ENCODE assay signal across 8 mouse cellular contexts in the genomic region with DNA sequence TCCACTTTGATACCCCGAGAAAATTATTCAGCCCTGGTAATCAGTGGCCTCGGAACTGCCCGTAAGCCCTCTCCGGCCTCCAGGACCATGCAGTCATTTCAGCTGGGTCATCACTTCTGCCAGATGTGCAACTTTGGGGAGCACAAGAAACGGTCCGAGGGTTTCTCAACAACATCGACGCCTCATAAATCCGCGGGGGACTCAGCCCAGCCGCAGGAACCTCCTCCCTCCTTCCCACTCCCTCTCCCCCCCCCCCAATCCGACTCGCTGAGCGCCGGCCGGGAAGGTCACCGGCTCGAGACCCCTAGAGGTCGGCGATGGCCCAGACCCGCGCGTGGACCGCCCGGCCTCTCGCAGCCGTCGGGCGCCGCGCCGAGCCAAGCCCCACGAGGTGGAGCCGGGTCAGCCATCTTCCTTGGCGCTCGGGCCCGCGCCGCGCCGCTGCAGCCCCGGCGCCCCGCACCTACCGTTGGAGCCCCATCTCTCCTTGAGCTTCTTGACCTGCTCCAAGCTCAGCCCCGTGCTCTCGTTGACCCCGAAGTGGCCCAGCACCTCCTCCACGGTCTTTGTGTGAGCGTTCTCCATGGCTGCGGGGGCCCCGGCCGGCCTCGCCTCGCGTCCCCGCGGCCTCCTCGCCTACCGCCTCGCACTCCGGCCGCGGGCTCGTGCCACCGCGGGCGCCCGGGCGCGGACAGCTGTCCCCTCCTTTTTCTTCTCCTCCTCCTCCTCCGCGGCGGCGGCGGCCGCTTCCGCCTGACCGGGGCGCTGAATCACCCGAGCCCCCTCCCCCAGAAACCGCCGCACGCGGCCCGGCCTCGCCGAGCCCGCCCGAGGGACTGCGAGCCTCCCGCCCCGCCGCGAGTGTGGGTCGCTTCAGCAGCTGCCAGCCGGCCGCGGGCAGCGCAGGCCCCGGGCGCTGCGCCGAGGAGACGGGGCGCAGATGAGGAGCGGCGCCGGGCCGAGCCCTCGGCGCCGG. TPM values are rescaled to one million over a fixed set of nuclear protein-coding genes. Genes with fewer than 3 reads are reported as not detected.
DNase-seq lines count a peak whose midpoint lies in the region; TF ChIP-seq lines count a peak whose summit lies in the region.

No protein-coding gene starts in this region.

- peak overlapping the region; percentile 83 to 97 for H3K4me3 ChIP-seq in MEL (ENCODE audit: control insufficient read depth in 1 of 2, insufficient read depth in 1 of 2, low read depth in 2 of 2, low read length in 2 of 2)
- H3K4me3 ChIP-seq in brown adipose tissue, adult 24 weeks (ENCODE audit: insufficient read depth, low read depth, low read length) = peak overlapping the region; percentile 100
- H3K4me3 ChIP-seq in forebrain, embryonic 10.5 days = peak overlapping the region; percentile 77

- TF ChIP-seq CTCF in MEL (IDR thresholded peaks at IDR 0.05 in 2 of 3, conservative IDR thresholded peaks at IDR 0.05 in 1 of 3; ENCODE audit: control insufficient read depth in 1 of 3, insufficient read depth in 1 of 3, low read depth in 2 of 3, low read length in 3 of 3, poor library complexity in 1 of 3, severe bottlenecking in 1 of 3) = no peak

- peak in 1 of 2 experiments; percentile 9; a peak in 1 of 4 replicates for TF ChIP-seq POLR2A in MEL (IDR thresholded peaks at IDR 0.05; ENCODE audit: control insufficient read depth in 1 of 2, insufficient read depth in 1 of 2, low read depth in 1 of 2, low read length in 2 of 2, poor library complexity in 1 of 2)

- H3K27ac ChIP-seq in MEL (ENCODE audit: control insufficient read depth, low read depth, low read length) = peak overlapping the region; percentile 75
- H3K27ac ChIP-seq in brown adipose tissue, adult 24 weeks (replicated peaks; ENCODE audit: low read depth, low read length) = peak overlapping the region; percentile 95
- peak overlapping the region; percentile 100 for H3K27ac ChIP-seq in forebrain, embryonic 10.5 days

- peak overlapping the region; percentile 91 for H3K9ac ChIP-seq in MEL (ENCODE audit: control insufficient read depth, low read depth, low read length, poor library complexity, severe bottlenecking)

- TF ChIP-seq EP300 in MEL (IDR thresholded peaks at IDR 0.05; ENCODE audit: low read depth in 1 of 2, low read length in 2 of 2) = no peak

- H3K27me3 ChIP-seq in MEL (ENCODE audit: control insufficient read depth in 1 of 2, insufficient read depth in 2 of 2, low read length in 2 of 2) = no peaks in the 10 kb centered on the region
- peaks cover 8% of the 10 kb centered on the region for H3K27me3 ChIP-seq in forebrain, embryonic 10.5 days (ENCODE audit: poor library complexity, severe bottlenecking)

- H3K4me1 ChIP-seq in MEL (ENCODE audit: control insufficient read depth in 1 of 2, insufficient read depth in 2 of 2, low read length in 2 of 2) = peaks cover 12 to 13% of the 10 kb centered on the region in 2 experiments
- H3K4me1 ChIP-seq in brown adipose tissue, adult 24 weeks (ENCODE audit: control insufficient read depth, insufficient read depth, insufficient read length, low read length) = peaks cover 2% of the 10 kb centered on the region
- H3K4me1 ChIP-seq in forebrain, embryonic 10.5 days = peaks cover 47% of the 10 kb centered on the region

- peaks cover 42% of the 10 kb centered on the region for H3K79me2 ChIP-seq in MEL (ENCODE audit: control insufficient read depth, insufficient read depth, low read length, poor library complexity)

- peaks cover 21 to 38% of the 10 kb centered on the region in 2 experiments for H3K36me3 ChIP-seq in MEL (ENCODE audit: control insufficient read depth in 1 of 2, insufficient read depth in 2 of 2, low read length in 2 of 2)
- H3K36me3 ChIP-seq in forebrain, embryonic 10.5 days (replicated peaks) = peaks cover 39% of the 10 kb centered on the region

- DNase-seq in MEL (ENCODE audit: low read depth, low spot score) = peak; percentile 67
- peak; percentile 67 for DNase-seq in forebrain, embryonic 10.5 days (ENCODE audit: extremely low spot score, low spot score)
- peak; percentile 76 for DNase-seq in heart, postnatal 4 days
- peak; percentile 38 to 46 for DNase-seq in layer of hippocampus, postnatal 25 days (ENCODE audit: extremely low spot score in 1 of 2, low spot score in 1 of 2)
- peak; percentile 25 for DNase-seq in lung, postnatal 25 days (ENCODE audit: low spot score)
- peak; percentile 34 for DNase-seq in right cerebral cortex, adult 18-20 months
- DNase-seq in yolk sac, embryonic 10.5 days (ENCODE audit: low spot score) = peak; percentile 66

- WGBS in forebrain, embryonic 10.5 days = under 1% methylated on average over 113 of the region's 113 CpGs

- no peak for TF ChIP-seq RAD21 in MEL (IDR thresholded peaks at IDR 0.05; ENCODE audit: low read depth, low read length)

- H3K9me3 ChIP-seq in MEL (replicated peaks; ENCODE audit: insufficient read depth, low read length) = no peaks in the 10 kb centered on the region
- H3K9me3 ChIP-seq in forebrain, embryonic 10.5 days = peaks cover under 1% of the 10 kb centered on the region; the same call in 1 of the 2 replicates

TF ChIP-seq in MEL, 35 proteins besides CTCF, POLR2A, EP300 and RAD21:
- TF ChIP-seq BHLHE40 (IDR thresholded peaks at IDR 0.05; ENCODE audit: borderline replicate concordance, low read depth, low read length) (no peak), POLR2AphosphoS2 (IDR thresholded peaks at IDR 0.05; ENCODE audit: low read length) (no peak; the same call in 1 of the 2 replicates), POLR2AphosphoS5 (IDR thresholded peaks at IDR 0.05; ENCODE audit: borderline replicate concordance, low read depth, low read length) (no peak), MEF2A (IDR thresholded peaks at IDR 0.05; ENCODE audit: extremely low read depth, insufficient replicate concordance, low read depth, low read length, poor library complexity, severe bottlenecking) (no peak), MXI1 (IDR thresholded peaks at IDR 0.05; ENCODE audit: low read depth, low read length) (peak; percentile 10; the same call in 1 of the 2 replicates), HCFC1 (IDR thresholded peaks at IDR 0.05; ENCODE audit: low read depth, low read length) (no peak), MYC (IDR thresholded peaks at IDR 0.05; ENCODE audit: low read depth, low read length) (no peak), ZKSCAN1 (IDR thresholded peaks at IDR 0.05; ENCODE audit: low read depth, low read length) (no peak), USF2 (IDR thresholded peaks at IDR 0.05; ENCODE audit: borderline replicate concordance in 1 of 2, insufficient read depth in 1 of 2, low read depth in 1 of 2, low read length in 2 of 2) (no peak), CHD1 (IDR thresholded peaks at IDR 0.05; ENCODE audit: low read depth, low read length) (0 out of 2 replicates have a peak, but pooled peaks have one; percentile 14), JUND (IDR thresholded peaks at IDR 0.05; ENCODE audit: low read depth, low read length) (no peak), SMC3 (IDR thresholded peaks at IDR 0.05; ENCODE audit: low read depth, low read length) (no peak), MAZ (IDR thresholded peaks at IDR 0.05; ENCODE audit: low read depth, low read length) (no peak; the same call in 1 of the 2 replicates), KAT2A (conservative IDR thresholded peaks at IDR 0.05; ENCODE audit: low read depth, low read length) (no peak; the same call in 1 of the 2 replicates), GATA1 (IDR thresholded peaks at IDR 0.05; ENCODE audit: low read depth, low read length) (no peak), ZC3H11A (IDR thresholded peaks at IDR 0.05; ENCODE audit: low read depth, low read length) (no peak), NELFE (IDR thresholded peaks at IDR 0.05; ENCODE audit: low read depth, low read length) (no peak), USF1 (IDR thresholded peaks at IDR 0.05; ENCODE audit: low read depth, low read length) (no peak), MYB (IDR thresholded peaks at IDR 0.05; ENCODE audit: low read depth, low read length) (no peak), E2F4 (IDR thresholded peaks at IDR 0.05; ENCODE audit: borderline replicate concordance, low read depth, low read length) (no peak), TCF12 (IDR thresholded peaks at IDR 0.05; ENCODE audit: low read depth, low read length) (0 out of 2 replicates have a peak, but pooled peaks have one; percentile 15), RCOR1 (IDR thresholded peaks at IDR 0.05; ENCODE audit: low read depth, low read length) (no peak), ETS1 (IDR thresholded peaks at IDR 0.05; ENCODE audit: low read depth, low read length) (0 out of 2 replicates have a peak, but pooled peaks have one; percentile 16), ZNF384 (IDR thresholded peaks at IDR 0.05; ENCODE audit: low read depth, low read length) (no peak), NRF1 (IDR thresholded peaks at IDR 0.05; ENCODE audit: insufficient read depth, low read depth, low read length, poor library complexity, severe bottlenecking) (no peak), ZMIZ1 (IDR thresholded peaks at IDR 0.05; ENCODE audit: low read depth, low read length) (no peak), CHD2 (IDR thresholded peaks at IDR 0.05; ENCODE audit: low read length) (no peak), TBP (IDR thresholded peaks at IDR 0.05; ENCODE audit: low read depth, low read length) (0 out of 2 replicates have a peak, but pooled peaks have one; percentile 27), GABPA (IDR thresholded peaks at IDR 0.05; ENCODE audit: low read depth, low read length) (no peak), ELF1 (IDR thresholded peaks at IDR 0.05; ENCODE audit: low read depth, low read length) (no peak), TAL1 (IDR thresholded peaks at IDR 0.05; ENCODE audit: low read length) (no peak), SIN3A (IDR thresholded peaks at IDR 0.05; ENCODE audit: low read length) (no peak; the same call in 1 of the 2 replicates), MAX (IDR thresholded peaks at IDR 0.05; ENCODE audit: low read length) (0 out of 2 replicates have a peak, but pooled peaks have one; percentile 33), UBTF (IDR thresholded peaks at IDR 0.05; ENCODE audit: borderline replicate concordance, insufficient read depth, low read depth, low read length) (0 out of 2 replicates have a peak, but pooled peaks have one; percentile 69), MAFK (IDR thresholded peaks at IDR 0.05; ENCODE audit: borderline replicate concordance, low read depth, low read length) (no peak)
TF ChIP-seq in MEL: peak in this region for 7.

RNA-seq across cellular contexts. Expression of gene Atp2a2, which starts 0.6 kb away (rescaled TPM):
- 115 and 117 TPM in 2 replicates for total RNA-seq in MEL (2012; rRNA removed)
- polyA plus RNA-seq in MEL (2012; ENCODE audit: insufficient read depth in 1 of 2, insufficient read length in 2 of 2, low read depth in 1 of 2, low replicate concordance in 2 of 2, missing spikeins in 1 of 2) = 100 to 1,000 TPM; 176 to 199 TPM
- 77.3 and 79.4 TPM in 2 replicates for polyA plus RNA-seq in brown adipose tissue, adult 24 weeks (2012; ENCODE audit: insufficient read depth, insufficient read length, missing spikeins)
- polyA plus RNA-seq in forebrain, embryonic 10.5 days (2016; fragmentation: Nextera tagmentation; extraction: Ambion mirVana) = 34.8 and 37.6 TPM in 2 replicates
- 1,000 to 10,000 TPM; 5,023 to 5,799 TPM for total RNA-seq in heart, postnatal 4 days (2021)
- 100 to 1,000 TPM; 629 to 650 TPM for total RNA-seq in layer of hippocampus, postnatal 25 days (2021)

Comparison
In these comparisons a context has a peak if more than half of its experiments do, and no peak if none do; other contexts are left out.
1. Peak in every context shown above with its lines: DNase-seq, H3K4me3 ChIP-seq and H3K27ac ChIP-seq.
2. DNase-seq: peak in every context shown above with its lines; median percentile 76 in heart, postnatal 4 days; 67 in MEL; 67 in forebrain, embryonic 10.5 days; 66 in yolk sac, embryonic 10.5 days; 42 in layer of hippocampus, postnatal 25 days; 34 in right cerebral cortex, adult 18-20 months; 25 in lung, postnatal 25 days.
3. RNA of gene Atp2a2, which starts 0.6 kb away (total RNA-seq): 5,023 to 5,799 TPM in heart, postnatal 4 days; 629 to 650 TPM in layer of hippocampus, postnatal 25 days and 115 to 117 TPM in MEL; every median in the first group is over 4 times any median in the second.